Mouse (Mus musculus): ENCODE data around the gene Mad2l1bp.

DNA sequence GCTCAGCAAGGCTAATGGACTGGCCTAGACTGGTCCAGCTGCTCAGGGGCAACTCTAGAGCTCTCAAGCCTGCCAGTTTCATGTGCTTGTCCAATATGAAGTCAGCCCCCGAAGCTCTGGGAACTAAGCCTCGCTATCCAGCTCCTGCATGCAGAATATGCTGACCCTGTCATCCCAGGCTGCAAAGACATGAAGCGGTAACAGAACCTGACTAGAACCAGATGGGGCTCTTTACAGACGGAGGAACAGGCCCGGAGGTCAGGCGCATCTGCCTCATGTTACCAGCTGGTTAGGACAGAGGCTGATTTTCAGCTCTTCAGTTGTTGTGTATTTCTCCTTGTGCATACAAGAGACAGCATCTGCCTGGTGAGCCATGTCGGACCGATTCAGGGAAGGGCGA, 51.4 kb downstream of the Mad2l1bp start:
- TF ChIP-seq POLR2A (IDR thresholded peaks at IDR 0.05; ENCODE audit: low read depth, low read length), result no peak
- TF ChIP-seq CTCF (IDR thresholded peaks at IDR 0.05; ENCODE audit: extremely low read depth, insufficient read length, insufficient replicate concordance, low read depth, low read length), result no peak

Data from small intestine, adult 2 months (tissue).